Mouse (Mus musculus) Patski (cell line): ENCODE data around the gene Fmo6. TPM values are rescaled to one million over a fixed set of nuclear protein-coding genes. Genes with fewer than 3 reads are reported as not detected.
A peak's percentile ranks its signal among the peaks of the same experiment; 100 is the strongest.

Source experiments
- ATAC-seq: fragments of 100-300 bp; one replicate; pipeline ENCODE4 v1.8.0; 2021
- CTCF ChIA-PET: fragments of 350-600 bp; sonication (Branson Sonifier 250); formaldehyde crosslinking; loops from one replicate; lab custom pipeline; 2022; ENCODE audit warnings: inconsistent platforms; lab: Charles Lee
- POLR2A ChIA-PET: fragments of 350-600 bp; sonication (Branson Sonifier 250); formaldehyde crosslinking; loops from one replicate; lab custom pipeline; 2022; ENCODE audit warnings: antibody characterized with exemption, inconsistent platforms; lab: Charles Lee
- DNase-seq: peaks from one replicate; pipeline ENCODE4 v3.0.0-alpha.2; 2011; ENCODE audit warnings: low read depth, low spot score
- H3K27me3 ChIP-seq: fragments of 371-371 bp; one replicate; pipeline ENCODE4 v1.5.1; 2021
- CTCF ChIP-seq: fragments of 100-300 bp; IDR thresholded peaks from one replicate; pipeline ENCODE4 v1.5.1; 2021
- in situ Hi-C: fragments of 300-500 bp; cut with MboI; formaldehyde crosslinking; loops from 3 replicates; pipeline ENCODE4 v1.11.1; 2018; ENCODE audit warnings: low pct_unique_long_range_greater_than_20kb, mixed read lengths
- polyA plus RNA-seq: library from polyadenylated mRNA; unstranded; gene quantifications from one replicate; pipeline ENCODE4 v1.2.3, GENCODE M21; 2021

Fmo6 gene
- polyA plus RNA-seq, 1 experiment from 2014 or later = not detected

GRCm38 (mm10) chr1:162886138-162886816 lies 51.0 kb downstream of the Fmo6 start:
- in situ Hi-C loops = loop anchor here (25.0 kb wide), 1 partner anchor 1026 kb away; no protein-coding TSS in a partner anchor
- H3K27me3 ChIP-seq = peaks cover 22% of the 10 kb centered on the region
- DNase-seq = no peak
- POLR2A ChIA-PET = no interaction called here
- peak; percentile 10 for TF ChIP-seq CTCF
- no peak for ATAC-seq
- CTCF ChIA-PET = interaction anchor here (1.4 to 1.5 kb wide), 2 partner anchors 11 kb away, joined by 3 to 4 read pairs; no protein-coding TSS in a partner anchor

- peaks cover 14% of the 10 kb centered on the region for H3K27me3 ChIP-seq
- POLR2A ChIA-PET = no interaction called here
- no peak for TF ChIP-seq CTCF
- DNase-seq (no peak), ATAC-seq (no peak)
- in situ Hi-C loops = loop anchor here (25.0 kb wide), 1 partner anchor 1030 kb away; no protein-coding TSS in a partner anchor
- CTCF ChIA-PET = interaction anchor here (0.8 kb wide), 1 partner anchor 21 kb away, joined by 3 read pairs; no protein-coding TSS in a partner anchor
Observed at GRCm38 (mm10) chr1:162882681-162883080, 54.6 kb downstream of the Fmo6 start.

DNA sequence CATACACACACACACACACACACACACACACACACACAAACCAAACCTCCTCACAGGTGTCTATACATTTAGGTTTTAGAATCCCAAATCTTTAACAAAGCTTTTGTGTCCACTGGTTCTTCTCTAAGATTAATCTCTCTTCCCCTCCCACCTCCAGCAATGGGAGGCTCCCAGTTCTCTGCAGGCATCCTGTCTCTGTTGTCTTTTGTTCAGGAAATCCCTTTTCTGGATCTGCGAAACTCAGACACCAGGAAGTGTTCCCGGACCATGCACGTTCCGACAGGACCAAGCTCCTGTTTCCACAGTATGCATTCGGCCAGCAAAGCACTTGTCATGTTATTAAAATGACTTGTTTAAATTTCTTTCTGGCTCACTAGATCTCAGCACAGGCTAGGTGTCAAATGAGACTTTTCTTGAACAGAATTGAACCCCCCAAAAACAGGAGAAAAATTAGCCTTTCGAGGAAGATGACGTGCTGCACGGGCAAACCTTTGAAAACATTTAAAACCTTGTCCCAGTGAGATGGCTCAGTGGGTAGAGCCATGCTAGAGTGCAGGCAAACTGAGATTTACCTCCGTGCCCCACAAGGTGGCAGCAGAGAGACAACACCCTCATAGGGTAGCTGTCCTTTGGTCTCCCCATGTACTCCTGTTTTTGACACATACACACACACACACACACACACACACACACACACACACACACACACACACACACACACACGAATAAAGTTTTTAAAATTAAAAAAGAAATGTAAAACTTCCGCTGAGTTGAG lies 57.5 kb downstream of the Fmo6 start:
- POLR2A ChIA-PET = interaction anchor here (0.6 to 0.7 kb wide), 2 partner anchors 14 to 19 kb away, joined by 3 to 5 read pairs; no protein-coding TSS in a partner anchor
- ATAC-seq = no peak
- CTCF ChIA-PET = interaction anchor here (0.6 to 1.1 kb wide), 5 partner anchors 16 to 85 kb away, joined by 3 read pairs; no protein-coding TSS in a partner anchor
- in situ Hi-C loops = loop anchor here (25.0 kb wide), 1 partner anchor 1033 kb away; no protein-coding TSS in a partner anchor
- H3K27me3 ChIP-seq = peaks cover 21% of the 10 kb centered on the region
- DNase-seq = no peak
- peak; percentile 65 for TF ChIP-seq CTCF

GRCm38 (mm10) chr1:162875091-162875490 lies 62.2 kb downstream of the Fmo6 start:
- H3K27me3 ChIP-seq = peaks cover 24% of the 10 kb centered on the region
- DNase-seq (no peak), ATAC-seq (no peak)
- TF ChIP-seq CTCF = no peak
- CTCF ChIA-PET = interaction anchor here (0.6 to 1.5 kb wide), 4 partner anchors 11 to 109 kb away, joined by 3 to 4 read pairs (median 3); no protein-coding TSS in a partner anchor
- POLR2A ChIA-PET = interaction anchor here (0.8 kb wide), 1 partner anchor 198 kb away, joined by 3 read pairs; no protein-coding TSS in a partner anchor
- in situ Hi-C loops = loop anchor here (25.0 kb wide), 1 partner anchor 1037 kb away; no protein-coding TSS in a partner anchor

- no peak for TF ChIP-seq CTCF
- no peak for DNase-seq
Observed at GRCm38 (mm10) chr1:162871701-162872311, 65.5 kb downstream of the Fmo6 start.

DNA sequence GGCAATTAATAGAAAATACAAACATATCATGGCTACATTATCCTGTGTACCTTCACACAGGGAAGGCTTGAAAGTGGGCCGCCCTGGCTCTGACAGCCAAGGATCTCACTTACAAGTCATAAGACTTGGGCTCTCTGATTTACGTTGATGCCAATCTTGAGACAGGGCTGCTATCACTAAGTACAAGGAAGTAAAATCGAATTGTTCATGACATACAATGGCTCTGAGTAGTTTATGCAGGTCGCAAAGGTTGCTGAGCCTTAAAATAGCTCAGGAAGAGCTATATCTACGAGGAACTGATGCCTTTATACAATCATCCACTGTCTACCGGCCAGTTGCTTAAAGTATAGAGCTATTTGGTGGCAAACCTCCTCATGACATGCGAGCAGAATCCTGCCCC lies 66.3 kb downstream of the Fmo6 start:
- DNase-seq (no peak), ATAC-seq (no peak)
- in situ Hi-C loops = no loop called here
- peaks cover 16% of the 10 kb centered on the region for H3K27me3 ChIP-seq
- TF ChIP-seq CTCF = no peak
- CTCF ChIA-PET = no interaction called here
- POLR2A ChIA-PET = no interaction called here

More at GRCm38 (mm10) chr1:162871701-162872311, 65.5 kb downstream of the Fmo6 start:
- no peak for ATAC-seq
- peaks cover 20% of the 10 kb centered on the region for H3K27me3 ChIP-seq
- POLR2A ChIA-PET = no interaction called here
- in situ Hi-C loops = no loop called here
- CTCF ChIA-PET = no interaction called here

DNA sequence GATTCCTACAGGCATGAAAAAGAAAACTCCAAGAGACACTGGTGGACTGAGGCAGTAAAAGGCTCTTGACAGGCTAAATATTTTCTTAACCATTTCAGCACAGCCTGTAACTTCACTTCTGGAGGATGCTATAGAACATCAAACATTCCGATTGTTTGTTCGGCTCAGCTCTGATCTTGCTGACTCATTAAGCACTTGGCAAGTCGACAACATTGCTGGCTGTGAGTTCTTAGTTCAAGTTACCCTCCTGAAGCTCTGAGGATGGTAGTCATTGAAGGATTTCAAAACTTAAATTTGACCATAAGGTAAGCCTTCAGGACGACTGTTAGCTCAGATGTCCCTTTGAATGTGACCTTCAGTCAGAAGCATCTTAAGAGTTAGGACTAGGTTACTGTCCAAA lies 69.9 kb downstream of the Fmo6 start:
- H3K27me3 ChIP-seq = peaks cover 13% of the 10 kb centered on the region
- ChIA-PET POLR2A (no interaction called here), CTCF (no interaction called here)
- DNase-seq (no peak), ATAC-seq (no peak)
- TF ChIP-seq CTCF = no peak
- in situ Hi-C loops = no loop called here

Other genes with a start within 250 kb of the Fmo6 start
- gene Prrc2c, start 197.0 kb downstream of the Fmo6 start, polyA plus RNA-seq = 78.5 TPM
- 0.14 TPM for gene Fmo4, start 123.5 kb downstream of the Fmo6 start, polyA plus RNA-seq
- 19.1 TPM for gene Fmo1, start 70.9 kb downstream of the Fmo6 start, polyA plus RNA-seq
- gene Fmo2, start 38.8 kb downstream of the Fmo6 start, polyA plus RNA-seq = 0.42 TPM
- gene Fmo3, start 47.0 kb upstream of the Fmo6 start, polyA plus RNA-seq = not detected
- not detected for gene Mroh9, start 148.2 kb upstream of the Fmo6 start, polyA plus RNA-seq